Comparison of ENCODE assay signal across 1 mouse cellular context in the genomic region with DNA sequence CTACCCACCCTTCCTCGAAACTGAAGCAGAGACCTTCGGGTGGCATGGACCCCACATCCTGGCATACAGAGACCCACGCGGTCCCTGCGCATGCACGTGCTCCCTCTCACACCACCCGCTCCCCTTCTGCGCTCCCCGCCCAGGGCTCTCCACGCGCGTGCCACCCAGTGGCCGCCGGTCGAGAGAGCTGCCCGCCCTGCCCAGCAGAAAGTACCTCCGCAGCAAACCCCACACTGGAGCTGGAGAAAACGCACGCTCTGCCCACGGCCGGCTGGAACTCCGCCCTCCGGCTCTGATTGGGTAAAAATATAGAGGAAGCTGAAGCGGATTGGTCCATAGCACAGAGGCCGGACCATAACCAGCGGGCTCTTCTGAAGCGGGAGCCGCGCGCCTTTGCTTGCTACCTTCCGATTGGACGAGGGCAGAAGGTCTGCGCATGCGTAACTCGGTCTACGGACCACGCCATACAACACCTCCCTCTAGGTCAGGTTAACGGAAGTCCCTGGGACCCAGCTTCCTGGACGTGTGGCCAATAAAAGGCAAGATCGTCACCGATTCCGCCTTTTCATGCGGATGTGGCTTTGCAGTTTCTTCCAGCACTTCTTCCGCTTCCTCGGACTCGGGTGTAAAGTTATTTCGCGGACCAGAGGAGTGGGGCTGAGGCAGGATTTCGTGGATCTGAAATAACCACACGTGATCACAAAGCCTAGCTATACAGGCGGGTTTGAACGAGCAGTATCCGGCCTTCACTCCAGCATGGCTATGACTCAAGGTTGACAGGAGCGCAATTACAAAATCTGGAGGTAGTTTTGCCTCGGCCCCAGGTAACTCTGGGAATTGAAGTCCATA.
TF ChIP-seq lines count a peak whose summit lies in the region.

A gene (minus strand): TSS at position 280 of the 849 bp plus-strand sequence.

TF ChIP-seq in CH12.LX, 34 proteins besides CTCF, POLR2A, EP300 and RAD21 (continued from another document):
- TF ChIP-seq TCF12 (IDR thresholded peaks at IDR 0.05; ENCODE audit: low read depth, low read length) (peak; percentile 80), PAX5 (IDR thresholded peaks at IDR 0.05; ENCODE audit: low read length) (no peak), USF1 (IDR thresholded peaks at IDR 0.05; ENCODE audit: low read depth, low read length) (no peak), BHLHE40 (IDR thresholded peaks at IDR 0.05; ENCODE audit: low read depth, low read length) (peak; percentile 76), HCFC1 (IDR thresholded peaks at IDR 0.05; ENCODE audit: low read depth, low read length) (peak; percentile 91), ZNF384 (IDR thresholded peaks at IDR 0.05; ENCODE audit: low read depth, low read length) (no peak), ELF1 (IDR thresholded peaks at IDR 0.05; ENCODE audit: low read depth, low read length) (peak; percentile 99), IRF4 (IDR thresholded peaks at IDR 0.05; ENCODE audit: low read depth, low read length) (peak; percentile 27; the same call in 1 of the 2 replicates), MEF2A (IDR thresholded peaks at IDR 0.05; ENCODE audit: borderline replicate concordance, low read depth, low read length) (peak; percentile 52), E2F4 (IDR thresholded peaks at IDR 0.05; ENCODE audit: insufficient replicate concordance, low read depth, low read length) (peak; percentile 83; the same call in 1 of the 2 replicates), NELFE (IDR thresholded peaks at IDR 0.05; ENCODE audit: low read depth, low read length) (peak; percentile 83), CHD2 (IDR thresholded peaks at IDR 0.05; ENCODE audit: low read length) (peak; percentile 81), KAT2A (IDR thresholded peaks at IDR 0.05; ENCODE audit: insufficient replicate concordance, low read length) (peak; percentile 91; the same call in 1 of the 2 replicates), ZC3H11A (IDR thresholded peaks at IDR 0.05; ENCODE audit: low read depth, low read length) (no peak), ETS1 (conservative IDR thresholded peaks at IDR 0.05; ENCODE audit: low read depth, low read length) (0 out of 2 replicates have a peak, but pooled peaks have one; percentile 6), NRF1 (IDR thresholded peaks at IDR 0.05; ENCODE audit: low read depth, low read length) (peak; percentile 100), CHD1 (IDR thresholded peaks at IDR 0.05; ENCODE audit: low read depth, low read length) (no peak), UBTF (IDR thresholded peaks at IDR 0.05; ENCODE audit: low read depth, low read length) (0 out of 2 replicates have a peak, but pooled peaks have one; percentile 35), MYC (IDR thresholded peaks at IDR 0.05; ENCODE audit: low read depth, low read length) (peak; percentile 83), MAX (IDR thresholded peaks at IDR 0.05; ENCODE audit: low read length) (peak; percentile 90), GABPA (IDR thresholded peaks at IDR 0.05; ENCODE audit: insufficient replicate concordance, low read depth, low read length) (peak; percentile 25; the same call in 1 of the 2 replicates), SIN3A (IDR thresholded peaks at IDR 0.05; ENCODE audit: low read length) (peak; percentile 93), JUND (conservative IDR thresholded peaks at IDR 0.05; ENCODE audit: low read depth, low read length) (peak; percentile 48; the same call in 1 of the 2 replicates)
